ENCODE assay signal across 25 mouse cellular contexts in genomic region chrX:97724537-97724936, GRCm38 (mm10).
DNase-seq lines count a peak whose midpoint lies in the region; ATAC-seq and TF ChIP-seq lines count a peak whose summit lies in the region.
"Had no signal": no experiment of that assay in that cellular context is flagged by ENCODE, and none has a peak within 500 bp of the region (broad histone marks: within the 10 kb centered on the region; RNA-seq: fewer than 3 reads in every experiment).

No protein-coding gene starts in this region.

- no peak overlapping the region for H3K4me2 ChIP-seq in liver, postnatal 0 days (ENCODE audit: low read depth, low read length)
- H3K4me2 ChIP-seq in stomach, postnatal 0 days (replicated peaks; ENCODE audit: low read depth) = no peak overlapping the region
- H3K4me2 ChIP-seq: embryonic facial prominence, embryonic 12.5 days; forebrain, embryonic 12.5 days; heart, embryonic 11.5 days; heart, embryonic 15.5 days; hindbrain, embryonic 14.5 days; intestine, embryonic 15.5 days had no signal

- no peak for TF ChIP-seq EP300 in liver, postnatal 0 days (IDR thresholded peaks at IDR 0.05; ENCODE audit: low read depth)
- TF ChIP-seq EP300 in stomach, postnatal 0 days (optimal IDR thresholded peaks at IDR 0.05) = no peak

- no peaks in the 10 kb centered on the region for H3K9me3 ChIP-seq in liver, postnatal 0 days (ENCODE audit: low read length)
- no peaks in the 10 kb centered on the region for H3K9me3 ChIP-seq in stomach, postnatal 0 days (ENCODE audit: control insufficient read depth, low read length)
- H3K9me3 ChIP-seq: embryonic facial prominence, embryonic 12.5 days; forebrain, embryonic 12.5 days; G1E; heart, embryonic 15.5 days; hindbrain, embryonic 10.5 days; intestine, embryonic 15.5 days had no signal

- H3K27me3 ChIP-seq in liver, adult 2 months (ENCODE audit: control insufficient read depth, insufficient read depth, low read length) = no peaks in the 10 kb centered on the region
- no peaks in the 10 kb centered on the region for H3K27me3 ChIP-seq in liver, postnatal 0 days (ENCODE audit: insufficient read depth, low read length)
- no peaks in the 10 kb centered on the region for H3K27me3 ChIP-seq in stomach, postnatal 0 days (ENCODE audit: control insufficient read depth, insufficient read depth, low read length)
- H3K27me3 ChIP-seq: embryonic facial prominence, embryonic 12.5 days; forebrain, embryonic 12.5 days; heart, embryonic 15.5 days; intestine, embryonic 15.5 days had no signal

- TF ChIP-seq POLR2A in liver, adult 2 months (IDR thresholded peaks at IDR 0.05; ENCODE audit: extremely low read depth, insufficient read depth, low read length) = no peak

- WGBS in liver, adult 2 months = 50% methylated on average over 1 of the region's 1 CpGs
- 59% methylated on average over 1 of the region's 1 CpGs for WGBS in liver, postnatal 0 days (ENCODE audit: insufficient replicate concordance)
- 85% methylated on average over 1 of the region's 1 CpGs for WGBS in stomach, postnatal 0 days

- ATAC-seq in liver, postnatal 0 days = no peak
- ATAC-seq in stomach, postnatal 0 days (ENCODE audit: low FRiP score, low TSS enrichment) = no peak
- no peak for ATAC-seq in cerebellum, adult (ENCODE audit: insufficient number of reproducible peaks, low FRiP score, low TSS enrichment)
- ATAC-seq: CD4-positive, CD25-positive, alpha-beta regulatory T cell, adult 4 months; forebrain, embryonic 16.5 days; intestine, embryonic 15.5 days had no signal

- intact Hi-C loops in gastrocnemius, adult 2 months (cut with DNase I) = loop anchor here (5.0 kb wide), 1 partner anchor 893 kb away; no protein-coding TSS in a partner anchor

- H3K4me1 ChIP-seq in liver, adult 2 months (ENCODE audit: control insufficient read depth, insufficient read depth, low read length) = no peaks in the 10 kb centered on the region
- no peaks in the 10 kb centered on the region for H3K4me1 ChIP-seq in liver, postnatal 0 days (ENCODE audit: insufficient read depth)
- no peaks in the 10 kb centered on the region for H3K4me1 ChIP-seq in stomach, postnatal 0 days (replicated peaks; ENCODE audit: control insufficient read depth, insufficient read depth)
- H3K4me1 ChIP-seq: embryonic facial prominence, embryonic 12.5 days; forebrain, embryonic 12.5 days; heart, embryonic 15.5 days; hindbrain, embryonic 10.5 days; intestine, embryonic 15.5 days had no signal

- H3K27ac ChIP-seq in gastrocnemius, adult 2 months = no peak overlapping the region
- no peak overlapping the region for H3K27ac ChIP-seq in liver, adult 2 months (replicated peaks; ENCODE audit: insufficient read depth, low read depth, low read length)
- no peak overlapping the region for H3K27ac ChIP-seq in liver, postnatal 0 days (ENCODE audit: low read depth)
- no peak overlapping the region for H3K27ac ChIP-seq in stomach, postnatal 0 days (replicated peaks)
- H3K27ac ChIP-seq: embryonic facial prominence, embryonic 12.5 days; forebrain, embryonic 12.5 days; heart, embryonic 15.5 days; hindbrain, embryonic 10.5 days; hindbrain, embryonic 14.5 days; intestine, embryonic 15.5 days had no signal

- no peak overlapping the region for H3K4me3 ChIP-seq in gastrocnemius, adult 2 months
- H3K4me3 ChIP-seq in liver, adult 2 months (ENCODE audit: insufficient read depth, low read depth, low read length) = no peak overlapping the region
- H3K4me3 ChIP-seq in liver, postnatal 0 days (ENCODE audit: low read depth, low read length) = no peak overlapping the region
- H3K4me3 ChIP-seq in stomach, postnatal 0 days (ENCODE audit: low read depth, low read length) = no peak overlapping the region
- H3K4me3 ChIP-seq: embryonic facial prominence, embryonic 12.5 days; forebrain, embryonic 12.5 days; heart, embryonic 15.5 days; hindbrain, embryonic 10.5 days; intestine, embryonic 15.5 days had no signal

- no peak overlapping the region for H3K9ac ChIP-seq in liver, adult 2 months (ENCODE audit: low read depth, low read length)
- no peak overlapping the region for H3K9ac ChIP-seq in liver, postnatal 0 days (replicated peaks)
- no peak overlapping the region for H3K9ac ChIP-seq in stomach, postnatal 0 days (ENCODE audit: low read length)
- H3K9ac ChIP-seq: embryonic facial prominence, embryonic 12.5 days; forebrain, embryonic 12.5 days; heart, embryonic 15.5 days; hindbrain, embryonic 14.5 days; intestine, embryonic 15.5 days had no signal

- H3K36me3 ChIP-seq in liver, adult 2 months (ENCODE audit: control insufficient read depth, insufficient read depth, low read length) = no peaks in the 10 kb centered on the region
- H3K36me3 ChIP-seq in liver, postnatal 0 days (replicated peaks; ENCODE audit: insufficient read depth, low read length) = no peaks in the 10 kb centered on the region
- no peaks in the 10 kb centered on the region for H3K36me3 ChIP-seq in stomach, postnatal 0 days (ENCODE audit: control insufficient read depth, insufficient read depth, low read length)
- H3K36me3 ChIP-seq: embryonic facial prominence, embryonic 12.5 days; forebrain, embryonic 12.5 days; G1E; heart, embryonic 15.5 days; hindbrain, embryonic 10.5 days; intestine, embryonic 15.5 days had no signal

- no peak for DNase-seq in gastrocnemius, adult 2 months
- DNase-seq in gastrocnemius, postnatal 4 days (ENCODE audit: low spot score in 2 of 2) = no peak
- peak; percentile 27 for DNase-seq in kidney, adult 9 months
- DNase-seq in kidney, postnatal 25 days = no peak
- peak; percentile 32 for DNase-seq in liver, adult 2 months (ENCODE audit: extremely low read depth, low read depth, low spot score)
- DNase-seq in liver, postnatal 0 days = no peak
- no peak for DNase-seq in stomach, postnatal 0 days (ENCODE audit: low spot score)
- DNase-seq: adrenal gland, postnatal 14 days; B cell, adult 2 months; cerebellum, adult 11 months; cerebellum, adult 8-10 months; cerebellum, postnatal 25 days; gastrocnemius, postnatal 14 days; heart, postnatal 14 days had no signal

- peak; percentile 66 for TF ChIP-seq CTCF in gastrocnemius, adult 2 months (IDR thresholded peaks at IDR 0.05)
- TF ChIP-seq CTCF in liver, adult 2 months (IDR thresholded peaks at IDR 0.05; ENCODE audit: low read depth, low read length) = no peak
- TF ChIP-seq CTCF in liver, postnatal 0 days (IDR thresholded peaks at IDR 0.05; ENCODE audit: low read depth) = no peak
- TF ChIP-seq CTCF in stomach, postnatal 0 days (IDR thresholded peaks at IDR 0.05; ENCODE audit: low read depth) = 0 out of 2 replicates have a peak, but pooled peaks have one; percentile 12

- no peaks in the 10 kb centered on the region for H3K79me2 ChIP-seq in liver, adult 2 months (ENCODE audit: control insufficient read depth, insufficient read depth, low read length)

Comparison
In these comparisons a context has a peak if more than half of its experiments do, and no peak if none do; other contexts are left out.
1. DNase-seq: peak in kidney, adult 9 months (single experiment) and liver, adult 2 months (single experiment); none in gastrocnemius, adult 2 months (single experiment), gastrocnemius, postnatal 4 days (0 of 2), kidney, postnatal 25 days (0 of 2), liver, postnatal 0 days (single experiment) and stomach, postnatal 0 days (single experiment).
2. CTCF ChIP-seq: peak in gastrocnemius, adult 2 months (single experiment) and stomach, postnatal 0 days (single experiment); none in liver, adult 2 months (single experiment) and liver, postnatal 0 days (single experiment).